Mouse (Mus musculus) bone marrow, adult 2 months (tissue): ENCODE results near the gene Hcfc1r1. TPM values are rescaled to one million over a fixed set of nuclear protein-coding genes. Genes with fewer than 3 reads are reported as not detected.

Experiments used
- H3K27ac ChIP-seq: fragments of 200-500 bp; 2 replicates; pipeline ENCODE4 v1.5.1; 2012; ENCODE audit warnings: low read depth, mild to moderate bottlenecking, control low read depth, inconsistent platforms, low read length; ENCODE audit not compliant: control insufficient read depth, poor library complexity, insufficient read depth
- H3K4me1 ChIP-seq: fragments of 200-500 bp; 2 replicates; pipeline ENCODE4 v1.6.1; 2011; ENCODE audit warnings: low read length; ENCODE audit not compliant: control insufficient read depth, insufficient read depth
- H3K4me3 ChIP-seq: fragments of 200-500 bp; replicated peaks from 2 replicates; pipeline ENCODE3; 2011; ENCODE audit warnings: mild to moderate bottlenecking, low read depth, low read length, control low read depth; ENCODE audit not compliant: control insufficient read depth
- CTCF ChIP-seq: fragments of 200-500 bp; IDR thresholded peaks from 2 replicates; pipeline ENCODE4 v1.5.1; 2011; ENCODE audit warnings: low read length, control low read depth; ENCODE audit not compliant: control insufficient read depth, insufficient read depth
- POLR2A ChIP-seq: fragments of 200-500 bp; IDR thresholded peaks from 2 replicates; pipeline ENCODE4 v1.6.1; 2011; ENCODE audit warnings: low read depth, mild to moderate bottlenecking, control low read depth, low read length, borderline replicate concordance; ENCODE audit not compliant: control insufficient read depth
- WGBS: fragments of 180-500 bp; shearing (Covaris S2); methylation state at CpG from one replicate; pipeline ENCODE4 v1.1.7; 2018; 5-methylcytosine and 5-hydroxymethylcytosine counted together
- polyA plus RNA-seq: library from polyadenylated mRNA; stranded (reverse); fragments of >200 nt; gene quantifications from 2 replicates; pipeline ENCODE4 v1.2.4, GENCODE M21; 2011; ENCODE audit warnings: low replicate concordance; ENCODE audit not compliant: missing spikeins, insufficient read depth, insufficient read length

Gene Hcfc1r1
- polyA plus RNA-seq, 1 experiment: 54.3 TPM

- WGBS: 76% methylated on average over 1 of the region's 1 CpGs
- Histone ChIP-seq H3K27ac (no peak overlapping the region), H3K4me1 (no peaks in the 10 kb centered on the region), H3K4me3 (no peak overlapping the region)
- TF ChIP-seq POLR2A (no peak), CTCF (no peak)
These were observed 46.1 kb downstream of the Hcfc1r1 start for GRCm38 (mm10) chr17:23719455-23719854.

GRCm38 (mm10) chr17:23721886-23722285 lies 48.5 kb downstream of the Hcfc1r1 start:
- H3K27ac ChIP-seq: no peak overlapping the region
- 79% methylated on average over 2 of the region's 2 CpGs for WGBS
- TF ChIP-seq CTCF (no peak), POLR2A (no peak)
- H3K4me3 ChIP-seq: no peak overlapping the region
- no peaks in the 10 kb centered on the region; the same call in 1 of the 2 replicates for H3K4me1 ChIP-seq

GRCm38 (mm10) chr17:23722376-23723125 lies 49.2 kb downstream of the Hcfc1r1 start, which contains the start of gene 1520401A03Rik:
Gene 1520401A03Rik (minus strand): TSS chr17:23722783.
- Histone ChIP-seq H3K27ac (no peak within 1 kb of the TSS), H3K4me1 (no peaks in the 10 kb centered on the region; the same call in 1 of the 2 replicates), H3K4me3 (no peak within 1 kb of the TSS)
- TF ChIP-seq CTCF (no peak), POLR2A (no peak)
- 88% methylated on average over 7 of the region's 7 CpGs for WGBS

Other genes starting within 250 kb of the Hcfc1r1 start
- gene Vmn2r117, start 193.9 kb upstream of the Hcfc1r1 start, polyA plus RNA-seq: not detected in 2 replicates
- 3.6 and 4.3 TPM in 2 replicates for gene Zfp213, start 109.4 kb upstream of the Hcfc1r1 start, polyA plus RNA-seq
- not detected in 2 replicates for gene Zfp13, start 74.1 kb upstream of the Hcfc1r1 start, polyA plus RNA-seq
- gene Zscan10, start 72.7 kb upstream of the Hcfc1r1 start, polyA plus RNA-seq: 4.2 TPM in 1 of 2 replicates, not detected in the other
- 4.8 and 18.0 TPM in 2 replicates for gene Mmp25, start 28.3 kb upstream of the Hcfc1r1 start, polyA plus RNA-seq
- gene Bicdl2, start 13.1 kb upstream of the Hcfc1r1 start, polyA plus RNA-seq: 0.66 and 2.2 TPM in 2 replicates
- 15.1 and 27.9 TPM in 2 replicates for gene Thoc6, start 286 bp downstream of the Hcfc1r1 start, polyA plus RNA-seq
- 18.0 TPM in 1 of 2 replicates, not detected in the other for gene Tnfrsf12a, start 3.9 kb downstream of the Hcfc1r1 start, polyA plus RNA-seq
- 4.2 TPM in 1 of 2 replicates, not detected in the other for gene Cldn6, start 5.7 kb downstream of the Hcfc1r1 start, polyA plus RNA-seq
- gene Cldn9, start 10.4 kb downstream of the Hcfc1r1 start, polyA plus RNA-seq: not detected in 2 replicates
- 0.90 and 3.5 TPM in 2 replicates for gene 1520401A03Rik, start 49.2 kb downstream of the Hcfc1r1 start, polyA plus RNA-seq
- gene Pkmyt1, start 52.7 kb downstream of the Hcfc1r1 start, polyA plus RNA-seq: 48.5 and 85.5 TPM in 2 replicates
- gene Paqr4, start 67.3 kb downstream of the Hcfc1r1 start, polyA plus RNA-seq: 6.4 and 8.1 TPM in 2 replicates
- gene Kremen2, start 72.2 kb downstream of the Hcfc1r1 start, polyA plus RNA-seq: not detected in 2 replicates
- gene Flywch1, start 98.0 kb downstream of the Hcfc1r1 start, polyA plus RNA-seq: 5.5 and 11.2 TPM in 2 replicates
- gene Flywch2, start 112.5 kb downstream of the Hcfc1r1 start, polyA plus RNA-seq: not detected in 2 replicates
- gene Srrm2, start 116.9 kb downstream of the Hcfc1r1 start, polyA plus RNA-seq: 328 and 487 TPM in 2 replicates
- gene Elob, start 155.5 kb downstream of the Hcfc1r1 start, polyA plus RNA-seq: 185 and 239 TPM in 2 replicates
- not detected in 2 replicates for gene Prss33, start 162.5 kb downstream of the Hcfc1r1 start, polyA plus RNA-seq
- not detected in 2 replicates for gene Prss32, start 170.3 kb downstream of the Hcfc1r1 start, polyA plus RNA-seq
- not detected in 2 replicates for gene Prss41, start 170.6 kb downstream of the Hcfc1r1 start, polyA plus RNA-seq
- not detected in 2 replicates for gene Prss21, start 194.5 kb downstream of the Hcfc1r1 start, polyA plus RNA-seq
- not detected in 2 replicates for gene Dcpp1, start 207.3 kb downstream of the Hcfc1r1 start, polyA plus RNA-seq
- gene Dcpp2, start 207.3 kb downstream of the Hcfc1r1 start, polyA plus RNA-seq: not detected in 2 replicates
- gene Dcpp3, start 243.9 kb downstream of the Hcfc1r1 start, polyA plus RNA-seq: not detected in 2 replicates